In the genomic region with DNA sequence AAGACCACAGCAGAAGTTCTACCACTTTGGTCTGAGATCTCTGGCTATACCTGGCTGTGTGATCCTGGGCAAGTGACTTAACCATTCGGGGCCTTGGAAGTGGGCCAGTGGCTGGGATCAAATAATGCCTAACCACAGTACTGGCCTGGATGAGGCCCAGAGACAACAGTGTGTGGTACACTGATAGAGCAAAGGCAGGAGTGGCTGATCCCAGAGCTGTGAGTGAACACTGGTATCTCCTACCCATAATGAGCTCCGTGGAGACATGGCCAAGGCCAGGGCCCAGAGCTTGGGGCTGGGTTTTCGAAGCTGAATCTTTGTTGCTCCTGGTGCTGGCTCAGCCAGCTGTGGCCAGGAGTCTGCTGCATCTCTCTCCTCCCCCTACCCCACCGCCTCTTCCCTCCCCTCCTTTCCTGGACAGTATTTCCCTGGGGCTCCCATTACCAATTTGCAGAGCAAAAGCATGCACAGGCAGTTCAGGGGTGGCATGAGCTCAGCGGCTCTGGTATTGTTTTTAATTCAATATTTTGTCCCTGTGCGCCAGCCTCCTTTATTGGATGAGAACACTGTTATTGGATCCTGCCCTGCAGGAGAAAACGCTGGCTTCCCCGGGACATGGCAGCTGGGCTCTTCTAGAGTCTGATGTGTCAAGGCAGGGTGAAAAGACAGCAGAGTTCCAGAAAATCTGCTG, we compare ENCODE assay signal across 10 mouse cellular contexts. TPM values are rescaled to one million over a fixed set of nuclear protein-coding genes. Genes with fewer than 3 reads are reported as not detected.
DNase-seq lines count a peak whose midpoint lies in the region; ATAC-seq and TF ChIP-seq lines count a peak whose summit lies in the region.
"Had no signal": no experiment of that assay in that cellular context is flagged by ENCODE, and none has a peak within 500 bp of the region (broad histone marks: within the 10 kb centered on the region; RNA-seq: fewer than 3 reads in every experiment).

No protein-coding gene starts in this region.

- intact Hi-C loops in left cerebral cortex, postnatal 4 days (cut with DNase I), result no loop called here
- intact Hi-C loops in left cerebral cortex, adult 2 months (cut with DNase I), result no loop called here

- no peak overlapping the region for H3K4me2 ChIP-seq in forebrain, embryonic 14.5 days (ENCODE audit: low read length)
- peak overlapping the region; percentile 25 for H3K4me2 ChIP-seq in limb, embryonic 13.5 days (replicated peaks)
- no peak overlapping the region for H3K4me2 ChIP-seq in stomach, embryonic 15.5 days
- H3K4me2 ChIP-seq: liver, embryonic 12.5 days had no signal

- DNase-seq in left cerebral cortex, postnatal 4 days, result peak; percentile 40
- DNase-seq in left cerebral cortex, adult 2 months (ENCODE audit: extremely low spot score in 1 of 2, low spot score in 2 of 2), result no peak
- peak; percentile 53 for DNase-seq in forebrain, embryonic 14.5 days (ENCODE audit: low spot score)
- DNase-seq in layer of hippocampus, adult 8-10 months (ENCODE audit: low spot score in 2 of 2), result no peak
- DNase-seq in frontal cortex, postnatal 10 days (ENCODE audit: low spot score in 2 of 2), result no peak
- no peak for DNase-seq in gastrocnemius, adult 18-20 months (ENCODE audit: low spot score)

- H3K9me3 ChIP-seq in forebrain, embryonic 14.5 days (replicated peaks; ENCODE audit: control insufficient read depth, low read length), result no peaks in the 10 kb centered on the region
- no peaks in the 10 kb centered on the region for H3K9me3 ChIP-seq in limb, embryonic 13.5 days
- no peaks in the 10 kb centered on the region for H3K9me3 ChIP-seq in stomach, embryonic 15.5 days
- H3K9me3 ChIP-seq: liver, embryonic 12.5 days had no signal

- no peak overlapping the region for H3K4me3 ChIP-seq in left cerebral cortex, adult 2 months
- H3K4me3 ChIP-seq in forebrain, embryonic 14.5 days (ENCODE audit: low read depth, low read length), result no peak overlapping the region
- H3K4me3 ChIP-seq in limb, embryonic 13.5 days, result no peak overlapping the region
- no peak overlapping the region for H3K4me3 ChIP-seq in stomach, embryonic 15.5 days (replicated peaks)
- H3K4me3 ChIP-seq: liver, embryonic 12.5 days had no signal

- TF ChIP-seq CTCF in left cerebral cortex, adult 2 months (IDR thresholded peaks at IDR 0.05), result no peak

- peaks cover 9% of the 10 kb centered on the region for H3K4me1 ChIP-seq in forebrain, embryonic 14.5 days (ENCODE audit: control insufficient read depth, insufficient read depth, low read length)
- peaks cover 21% of the 10 kb centered on the region for H3K4me1 ChIP-seq in limb, embryonic 13.5 days
- no peaks in the 10 kb centered on the region for H3K4me1 ChIP-seq in stomach, embryonic 15.5 days
- H3K4me1 ChIP-seq: liver, embryonic 12.5 days had no signal

- no peaks in the 10 kb centered on the region for H3K27me3 ChIP-seq in forebrain, embryonic 14.5 days (replicated peaks; ENCODE audit: control insufficient read depth, insufficient read depth, low read length)
- H3K27me3 ChIP-seq in limb, embryonic 13.5 days, result no peaks in the 10 kb centered on the region
- H3K27me3 ChIP-seq in stomach, embryonic 15.5 days (replicated peaks), result no peaks in the 10 kb centered on the region

- 39% methylated on average over 8 of the region's 8 CpGs for WGBS in forebrain, embryonic 14.5 days
- WGBS in limb, embryonic 13.5 days, result 28% methylated on average over 8 of the region's 8 CpGs
- WGBS in stomach, embryonic 15.5 days, result 60% methylated on average over 8 of the region's 8 CpGs

- ATAC-seq in forebrain, embryonic 14.5 days, result no peak
- ATAC-seq in limb, embryonic 13.5 days (ENCODE audit: low FRiP score, low read depth), result peak; percentile 82
- ATAC-seq in stomach, embryonic 15.5 days (ENCODE audit: insufficient read depth, low FRiP score, low read depth), result peak; percentile 27; the same call in 1 of the 2 replicates
- ATAC-seq: liver, embryonic 12.5 days had no signal

- H3K36me3 ChIP-seq in forebrain, embryonic 14.5 days (ENCODE audit: control insufficient read depth, insufficient read depth, low read length), result no peaks in the 10 kb centered on the region
- H3K36me3 ChIP-seq in limb, embryonic 13.5 days, result no peaks in the 10 kb centered on the region
- H3K36me3 ChIP-seq in stomach, embryonic 15.5 days, result no peaks in the 10 kb centered on the region
- H3K36me3 ChIP-seq: liver, embryonic 12.5 days had no signal

- no peak overlapping the region for H3K27ac ChIP-seq in left cerebral cortex, adult 2 months
- H3K27ac ChIP-seq in forebrain, embryonic 14.5 days (ENCODE audit: low read depth, low read length), result peak overlapping the region; percentile 9; the same call in 1 of the 2 replicates
- peak overlapping the region; percentile 56; the same call in 1 of the 2 replicates for H3K27ac ChIP-seq in limb, embryonic 13.5 days
- H3K27ac ChIP-seq in stomach, embryonic 15.5 days, result peak overlapping the region; percentile 18
- H3K27ac ChIP-seq: kidney, postnatal 0 days; liver, embryonic 12.5 days had no signal

- H3K9ac ChIP-seq in forebrain, embryonic 14.5 days (ENCODE audit: low read length), result 0 out of 2 replicates have a peak overlapping the region, but pooled peaks have one; percentile 8
- H3K9ac ChIP-seq in limb, embryonic 13.5 days, result 0 out of 2 replicates have a peak overlapping the region, but pooled peaks have one; percentile 13
- H3K9ac ChIP-seq in stomach, embryonic 15.5 days, result no peak overlapping the region
- H3K9ac ChIP-seq: liver, embryonic 12.5 days had no signal

RNA-seq across cellular contexts. Expression of gene Ctnnbl1, which starts 13.2 kb away (rescaled TPM):
- total RNA-seq in left cerebral cortex, postnatal 4 days (2021), result 10 to 100 TPM; 32.8 to 39.3 TPM
- 10 to 100 TPM; 30.1 TPM for total RNA-seq in left cerebral cortex, adult 2 months (2021)
- polyA plus RNA-seq in forebrain, embryonic 14.5 days (2014; fragmentation: Nextera tagmentation; extraction: Ambion mirVana), result 86.7 and 89.4 TPM in 2 replicates
- 66.8 and 67.4 TPM in 2 replicates for polyA plus RNA-seq in limb, embryonic 13.5 days (2015; fragmentation: Nextera tagmentation; extraction: Ambion mirVana)
- 45.5 and 47.0 TPM in 2 replicates for polyA plus RNA-seq in stomach, embryonic 15.5 days (2015; fragmentation: Nextera tagmentation; extraction: Ambion mirVana)
- total RNA-seq in layer of hippocampus, adult 8-10 months (2022), result 10 to 100 TPM; 27.3 to 37.7 (median 29.8) TPM
- 1 to 10 TPM; 8.8 to 9.7 TPM for total RNA-seq in gastrocnemius, adult 18-20 months (2021)

Comparison
In these comparisons a context has a peak if more than half of its experiments do, and no peak if none do; other contexts are left out.
1. DNase-seq: peak in left cerebral cortex, postnatal 4 days (single experiment) and forebrain, embryonic 14.5 days (single experiment); none in left cerebral cortex, adult 2 months (0 of 2), layer of hippocampus, adult 8-10 months (0 of 2), frontal cortex, postnatal 10 days (0 of 2) and gastrocnemius, adult 18-20 months (single experiment).